Mouse (Mus musculus): Measurements from ENCODE around the gene Tsga10. TPM values are rescaled to one million over a fixed set of nuclear protein-coding genes. Genes with fewer than 3 reads are reported as not detected.
"Not testable (repeated sequence)": the region's sequence is repeated elsewhere in the genome, so short reads cannot be mapped to it uniquely, and the experiment has no call there.

Tsga10 gene
- total and polyA plus RNA-seq, 3 experiments, result 0.47 to 0.57 (median 0.55) TPM

DNA sequence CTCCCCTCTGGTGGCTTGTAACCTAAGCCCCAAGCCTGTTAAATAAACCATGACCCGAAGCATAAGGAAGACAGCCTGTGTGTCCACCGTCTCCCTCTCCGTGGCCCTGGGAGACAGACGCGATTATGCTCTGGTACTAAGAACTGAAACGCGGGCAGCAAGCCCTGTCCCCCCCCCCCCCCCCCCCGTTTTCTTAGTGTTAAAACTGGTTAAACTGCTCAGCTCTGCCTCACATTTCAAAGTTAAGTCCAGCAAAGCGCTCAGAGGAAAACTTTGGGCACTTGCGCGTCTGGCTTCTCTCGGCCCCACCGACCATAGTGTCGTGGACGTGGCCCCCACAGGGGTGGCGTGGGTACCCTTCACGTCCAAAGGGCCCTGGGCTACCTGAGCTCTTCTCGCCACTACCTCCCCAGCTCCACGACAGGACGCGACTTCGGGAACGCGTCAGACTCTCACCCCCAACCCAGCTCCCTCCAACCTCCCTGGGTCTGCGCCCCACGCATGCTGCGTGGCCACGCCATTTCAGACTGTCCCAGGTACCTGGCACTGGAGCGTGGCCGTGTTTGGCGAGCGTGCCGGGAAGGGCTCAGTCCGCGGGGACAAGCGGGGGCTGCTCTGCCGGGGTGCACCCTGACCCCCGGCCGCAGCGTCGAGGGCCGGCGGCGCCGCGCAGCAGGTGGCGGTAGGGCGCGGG lies 147.1 kb downstream of the Tsga10 start:
- TF ChIP-seq CHD1 (IDR thresholded peaks at IDR 0.05; ENCODE audit: low read depth, low read length) (no peak), MAFK (IDR thresholded peaks at IDR 0.05; ENCODE audit: insufficient replicate concordance, low read length) (no peak), USF2 (conservative IDR thresholded peaks at IDR 0.05; ENCODE audit: low read depth, low read length) (no peak)
- no peak overlapping the region for H3K4me3 ChIP-seq (replicated peaks in 1 of 3; ENCODE audit: low read depth in 2 of 3, low read length in 2 of 3, poor library complexity in 1 of 3)
- dilution Hi-C loops (cut with MboI; ENCODE audit: extremely low pct_ligation_motif_present, extremely low pct_unique_long_range_greater_than_20kb, low sequenced_read_pairs) (no loop called here), in situ Hi-C loops (cut with MboI; ENCODE audit: low pct_ligation_motif_present, low pct_unique_long_range_greater_than_20kb, low sequenced_read_pairs) (no loop called here)
- no peak for DNase-seq (ENCODE audit: extremely low read depth)
- H3K4me1 ChIP-seq (ENCODE audit: control insufficient read depth in 1 of 2, insufficient read depth in 2 of 2), result peaks cover 0 to 3% of the 10 kb centered on the region in 2 experiments; a peak in 1 of 4 replicates
- H3K27ac ChIP-seq (ENCODE audit: insufficient read depth, low read depth), result no peak overlapping the region
- no peaks in the 10 kb centered on the region for H3K79me2 ChIP-seq (replicated peaks; ENCODE audit: control insufficient read depth, extremely low read depth, insufficient read depth, poor library complexity, severe bottlenecking)
- no peaks in the 10 kb centered on the region for H3K27me3 ChIP-seq (replicated peaks)
- H3K4me2 ChIP-seq (ENCODE audit: insufficient read depth, low read depth, poor library complexity, severe bottlenecking), result no peak overlapping the region
- H3K36me3 ChIP-seq (replicated peaks in 1 of 2; ENCODE audit: control insufficient read depth in 1 of 2, insufficient read depth in 1 of 2, low read length in 1 of 2), result no peaks in the 10 kb centered on the region
- H3K9me3 ChIP-seq (replicated peaks; ENCODE audit: low read length), result no peaks in the 10 kb centered on the region
- H3K9ac ChIP-seq (ENCODE audit: insufficient read depth, low read depth), result no peak overlapping the region

DNA sequence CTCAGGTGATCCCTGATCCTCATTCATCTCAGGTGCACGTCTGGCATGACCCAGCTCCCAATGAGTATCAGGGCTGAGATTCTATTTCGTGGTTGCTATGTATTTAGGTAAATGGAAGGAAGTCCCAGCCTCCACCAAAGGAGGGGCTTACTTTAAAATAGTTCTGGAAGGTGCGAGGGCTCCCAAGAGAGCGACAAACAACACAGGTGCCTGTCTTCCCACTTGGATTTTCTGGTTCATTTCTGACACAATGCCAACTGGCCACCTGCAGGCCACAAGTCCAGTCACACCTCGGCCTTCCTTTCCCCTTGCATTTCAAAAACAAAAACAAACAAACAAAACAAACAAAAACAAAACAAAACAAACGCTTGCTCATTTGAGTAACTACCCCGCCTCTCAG lies 147.7 kb downstream of the Tsga10 start:
- dilution Hi-C loops (cut with MboI; ENCODE audit: extremely low pct_ligation_motif_present, extremely low pct_unique_long_range_greater_than_20kb, low sequenced_read_pairs), result no loop called here
- H3K36me3 ChIP-seq (replicated peaks in 1 of 2; ENCODE audit: control insufficient read depth in 1 of 2, insufficient read depth in 1 of 2, low read length in 1 of 2), result no peaks in the 10 kb centered on the region

GRCm38 (mm10) chr1:37717415-37718195 lies 148.6 kb downstream of the Tsga10 start:
- H3K27ac ChIP-seq (ENCODE audit: insufficient read depth, low read depth), result no peak overlapping the region
- no peaks in the 10 kb centered on the region for H3K79me2 ChIP-seq (replicated peaks; ENCODE audit: control insufficient read depth, extremely low read depth, insufficient read depth, poor library complexity, severe bottlenecking)
- H3K4me3 ChIP-seq (replicated peaks in 1 of 3; ENCODE audit: low read depth in 2 of 3, low read length in 2 of 3, poor library complexity in 1 of 3), result no peak overlapping the region
- no peaks in the 10 kb centered on the region for H3K27me3 ChIP-seq (replicated peaks)
- TF ChIP-seq IRF4 (IDR thresholded peaks at IDR 0.05; ENCODE audit: low read depth, low read length), result no peak
- TF ChIP-seq E2F4 (IDR thresholded peaks at IDR 0.05; ENCODE audit: insufficient replicate concordance, low read depth, low read length), result no peak
- no peak for TF ChIP-seq CHD2 (IDR thresholded peaks at IDR 0.05; ENCODE audit: low read length)
- no peak for TF ChIP-seq MAX (IDR thresholded peaks at IDR 0.05; ENCODE audit: low read length)
- TF ChIP-seq POLR2AphosphoS2 (IDR thresholded peaks at IDR 0.05; ENCODE audit: low read depth, low read length), result no peak
- TF ChIP-seq ZMIZ1 (IDR thresholded peaks at IDR 0.05; ENCODE audit: low read depth, low read length), result no peak
- TF ChIP-seq POLR2A (IDR thresholded peaks at IDR 0.05; ENCODE audit: low read depth, low read length), result no peak
- TF ChIP-seq NELFE (IDR thresholded peaks at IDR 0.05; ENCODE audit: low read depth, low read length), result no peak
- TF ChIP-seq GABPA (IDR thresholded peaks at IDR 0.05; ENCODE audit: insufficient replicate concordance, low read depth, low read length), result no peak
- no peak for TF ChIP-seq HCFC1 (IDR thresholded peaks at IDR 0.05; ENCODE audit: low read depth, low read length)
- TF ChIP-seq ETS1 (conservative IDR thresholded peaks at IDR 0.05; ENCODE audit: low read depth, low read length), result no peak
- DNase-seq (ENCODE audit: extremely low read depth), result no peak
- peaks cover 0 to 3% of the 10 kb centered on the region in 2 experiments; a peak in 1 of 4 replicates for H3K4me1 ChIP-seq (ENCODE audit: control insufficient read depth in 1 of 2, insufficient read depth in 2 of 2)
- in situ Hi-C loops (cut with MboI; ENCODE audit: low pct_ligation_motif_present, low pct_unique_long_range_greater_than_20kb, low sequenced_read_pairs), result no loop called here
- H3K9me3 ChIP-seq (replicated peaks; ENCODE audit: low read length), result no peaks in the 10 kb centered on the region
- no peaks in the 10 kb centered on the region for H3K36me3 ChIP-seq (replicated peaks in 1 of 2; ENCODE audit: control insufficient read depth in 1 of 2, insufficient read depth in 1 of 2, low read length in 1 of 2)
- dilution Hi-C loops (cut with MboI; ENCODE audit: extremely low pct_ligation_motif_present, extremely low pct_unique_long_range_greater_than_20kb, low sequenced_read_pairs), result no loop called here
- no peak overlapping the region for H3K9ac ChIP-seq (ENCODE audit: insufficient read depth, low read depth)
- no peak overlapping the region for H3K4me2 ChIP-seq (ENCODE audit: insufficient read depth, low read depth, poor library complexity, severe bottlenecking)

More for the DNA sequence above, 147.7 kb downstream of the Tsga10 start:
- H3K4me3 ChIP-seq (replicated peaks in 1 of 3; ENCODE audit: low read depth in 2 of 3, low read length in 2 of 3, poor library complexity in 1 of 3), result no peak overlapping the region
- no peak overlapping the region for H3K9ac ChIP-seq (ENCODE audit: insufficient read depth, low read depth)
- H3K4me1 ChIP-seq (ENCODE audit: control insufficient read depth in 1 of 2, insufficient read depth in 2 of 2), result peaks cover 0 to 3% of the 10 kb centered on the region in 2 experiments; a peak in 1 of 4 replicates
- H3K27ac ChIP-seq (ENCODE audit: insufficient read depth, low read depth), result no peak overlapping the region
- no peaks in the 10 kb centered on the region for H3K27me3 ChIP-seq (replicated peaks)
- no peaks in the 10 kb centered on the region for H3K79me2 ChIP-seq (replicated peaks; ENCODE audit: control insufficient read depth, extremely low read depth, insufficient read depth, poor library complexity, severe bottlenecking)
- in situ Hi-C loops (cut with MboI; ENCODE audit: low pct_ligation_motif_present, low pct_unique_long_range_greater_than_20kb, low sequenced_read_pairs), result no loop called here
- H3K9me3 ChIP-seq (replicated peaks; ENCODE audit: low read length), result no peaks in the 10 kb centered on the region
- no peak for TF ChIP-seq MAFK (IDR thresholded peaks at IDR 0.05; ENCODE audit: insufficient replicate concordance, low read length)
- no peak for TF ChIP-seq ZC3H11A (IDR thresholded peaks at IDR 0.05; ENCODE audit: low read depth, low read length)
- no peak for TF ChIP-seq IRF4 (IDR thresholded peaks at IDR 0.05; ENCODE audit: low read depth, low read length)
- TF ChIP-seq POLR2AphosphoS2 (IDR thresholded peaks at IDR 0.05; ENCODE audit: low read depth, low read length), result no peak
- no peak for DNase-seq (ENCODE audit: extremely low read depth)
- no peak overlapping the region for H3K4me2 ChIP-seq (ENCODE audit: insufficient read depth, low read depth, poor library complexity, severe bottlenecking)

DNA sequence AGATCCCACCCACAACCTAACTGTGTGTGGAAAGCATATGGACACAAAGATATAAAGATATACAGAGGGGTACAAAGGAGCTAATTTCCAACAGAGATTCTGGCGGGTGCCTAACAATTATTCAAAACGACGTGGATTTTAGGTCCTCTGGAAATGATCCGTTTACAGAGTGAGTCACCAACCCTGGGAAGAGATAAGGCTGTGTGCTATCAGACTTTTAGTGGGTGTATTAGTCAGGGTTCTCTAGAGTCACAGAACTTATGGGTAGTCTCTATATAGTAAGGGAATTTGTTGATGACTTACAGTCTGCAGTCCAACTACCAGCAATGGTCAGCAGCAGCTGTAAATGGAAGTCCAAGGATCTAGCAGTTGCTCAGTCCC lies 153.9 kb downstream of the Tsga10 start:
- in situ Hi-C loops (cut with MboI; ENCODE audit: low pct_ligation_motif_present, low pct_unique_long_range_greater_than_20kb, low sequenced_read_pairs); dilution Hi-C loops (cut with MboI; ENCODE audit: extremely low pct_ligation_motif_present, extremely low pct_unique_long_range_greater_than_20kb, low sequenced_read_pairs); H3K4me1 ChIP-seq (ENCODE audit: control insufficient read depth in 1 of 2, insufficient read depth in 2 of 2): not testable (repeated sequence)

More for the DNA sequence above, 153.9 kb downstream of the Tsga10 start:
- not testable (repeated sequence) for H3K27ac ChIP-seq (ENCODE audit: insufficient read depth, low read depth); H3K79me2 ChIP-seq (replicated peaks; ENCODE audit: control insufficient read depth, extremely low read depth, insufficient read depth, poor library complexity, severe bottlenecking); H3K4me2 ChIP-seq (ENCODE audit: insufficient read depth, low read depth, poor library complexity, severe bottlenecking); DNase-seq (ENCODE audit: extremely low read depth); H3K9me3 ChIP-seq (replicated peaks; ENCODE audit: low read length); H3K4me3 ChIP-seq (replicated peaks in 1 of 3; ENCODE audit: low read depth in 2 of 3, low read length in 2 of 3, poor library complexity in 1 of 3); H3K36me3 ChIP-seq (replicated peaks in 1 of 2; ENCODE audit: control insufficient read depth in 1 of 2, insufficient read depth in 1 of 2, low read length in 1 of 2); H3K27me3 ChIP-seq (replicated peaks); H3K9ac ChIP-seq (ENCODE audit: insufficient read depth, low read depth)
